28 mouse cellular contexts compared by ENCODE assay signal in the genomic region with DNA sequence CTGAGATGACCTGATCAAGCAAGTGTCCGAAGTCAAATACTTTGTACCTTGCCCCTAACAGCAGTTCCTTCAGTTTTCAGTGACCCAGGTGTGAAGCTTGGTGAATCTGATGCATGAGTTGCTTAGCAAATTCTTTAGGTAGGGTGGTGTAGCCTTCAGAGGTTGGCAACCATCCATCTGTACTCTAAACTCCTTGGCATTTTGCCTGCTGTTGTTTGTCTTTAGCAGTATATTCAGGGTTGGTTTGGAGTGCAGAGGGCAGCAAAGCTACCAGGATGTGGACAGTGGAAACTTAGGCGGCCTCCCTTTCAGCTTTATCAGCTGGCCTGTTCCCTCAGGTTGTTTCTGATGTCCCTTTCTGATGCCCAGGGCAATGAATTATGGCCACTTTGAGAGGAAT. TPM values are rescaled to one million over a fixed set of nuclear protein-coding genes. Genes with fewer than 3 reads are reported as not detected.
DNase-seq lines count a peak whose midpoint lies in the region; ATAC-seq and TF ChIP-seq lines count a peak whose summit lies in the region.
"Had no signal": no experiment of that assay in that cellular context is flagged by ENCODE, and none has a peak within 500 bp of the region (broad histone marks: within the 10 kb centered on the region; RNA-seq: fewer than 3 reads in every experiment).

No protein-coding gene starts in this region.

- TF ChIP-seq CTCF in left cerebral cortex, adult 2 months (IDR thresholded peaks at IDR 0.05): no peak

- no peaks in the 10 kb centered on the region for H3K36me3 ChIP-seq in kidney, embryonic 15.5 days
- H3K36me3 ChIP-seq: embryonic facial prominence, embryonic 12.5 days; forebrain, embryonic 12.5 days; heart, embryonic 15.5 days; hindbrain, embryonic 13.5 days had no signal

- H3K4me3 ChIP-seq in kidney, embryonic 15.5 days (replicated peaks): no peak overlapping the region
- no peak overlapping the region for H3K4me3 ChIP-seq in left cerebral cortex, adult 2 months
- H3K4me3 ChIP-seq: embryonic facial prominence, embryonic 12.5 days; forebrain, embryonic 12.5 days; heart, adult 2 months; heart, embryonic 15.5 days; hindbrain, embryonic 13.5 days had no signal

- peak; percentile 18 for DNase-seq in kidney, adult 11 months
- peak; percentile 5 for DNase-seq in kidney, adult 9 months
- peak; percentile 53 for DNase-seq in kidney, postnatal 10 days
- peak; percentile 40 for DNase-seq in large intestine, adult 2 months (ENCODE audit: low read depth, low spot score)
- DNase-seq in spleen, postnatal 36 days (ENCODE audit: low spot score in 2 of 2): no peak
- no peak for DNase-seq in left cerebral cortex, adult 2 months (ENCODE audit: extremely low spot score in 1 of 2, low spot score in 2 of 2)
- DNase-seq: adrenal gland, postnatal 14 days; cerebellum, adult 8-10 months; cerebellum, postnatal 14 days; embryo, embryonic 11 days; gastrocnemius, postnatal 14 days; heart, adult 2 months; heart, postnatal 14 days had no signal

- H3K9ac ChIP-seq in kidney, embryonic 15.5 days: no peak overlapping the region
- H3K9ac ChIP-seq: embryonic facial prominence, embryonic 12.5 days; forebrain, embryonic 12.5 days; heart, embryonic 15.5 days; hindbrain, embryonic 13.5 days had no signal

- ATAC-seq in kidney, embryonic 15.5 days (replicated peaks; ENCODE audit: low FRiP score): no peak
- ATAC-seq: activated CD4-positive, CD25-positive, alpha-beta regulatory T cell, adult 4 months; forebrain, embryonic 16.5 days; Patski had no signal

- H3K27me3 ChIP-seq in kidney, embryonic 15.5 days: no peaks in the 10 kb centered on the region
- H3K27me3 ChIP-seq: CH12.LX; embryonic facial prominence, embryonic 12.5 days; forebrain, embryonic 12.5 days; heart, embryonic 15.5 days; hindbrain, embryonic 13.5 days; Patski had no signal

- WGBS in kidney, embryonic 15.5 days: 72% methylated on average over 2 of the region's 2 CpGs
- WGBS in large intestine, adult 2 months: 26% methylated on average over 2 of the region's 2 CpGs

- no peaks in the 10 kb centered on the region for H3K4me1 ChIP-seq in kidney, embryonic 15.5 days
- H3K4me1 ChIP-seq: embryonic facial prominence, embryonic 12.5 days; forebrain, embryonic 12.5 days; heart, embryonic 15.5 days; hindbrain, embryonic 13.5 days had no signal

- intact Hi-C loops in left cerebral cortex, adult 2 months (cut with DNase I): no loop called here

- H3K9me3 ChIP-seq in kidney, embryonic 15.5 days (replicated peaks): no peaks in the 10 kb centered on the region
- H3K9me3 ChIP-seq: embryonic facial prominence, embryonic 12.5 days; forebrain, embryonic 12.5 days; heart, embryonic 15.5 days; hindbrain, embryonic 13.5 days had no signal

- H3K27ac ChIP-seq in kidney, embryonic 15.5 days: no peak overlapping the region
- no peak overlapping the region for H3K27ac ChIP-seq in left cerebral cortex, adult 2 months
- H3K27ac ChIP-seq: embryonic facial prominence, embryonic 12.5 days; forebrain, embryonic 12.5 days; heart, adult 2 months; heart, embryonic 15.5 days; hindbrain, embryonic 13.5 days had no signal

- no peak overlapping the region for H3K4me2 ChIP-seq in kidney, embryonic 15.5 days
- H3K4me2 ChIP-seq: embryonic facial prominence, embryonic 12.5 days; forebrain, embryonic 12.5 days; heart, embryonic 11.5 days; heart, embryonic 15.5 days; hindbrain, embryonic 13.5 days had no signal

RNA-seq across cellular contexts. Expression of a gene that starts 9.0 kb away (rescaled TPM):
- not detected in 2 replicates for polyA plus RNA-seq in kidney, embryonic 15.5 days (2015; fragmentation: Nextera tagmentation; extraction: Ambion mirVana)
- not detected in 2 replicates for polyA plus RNA-seq in large intestine, adult 2 months (2012; rRNA removed)
- not detected for total RNA-seq in left cerebral cortex, adult 2 months (2021)
- total RNA-seq: adrenal gland, adult 18-20 months; adrenal gland, postnatal 14 days; CH12.LX; common myeloid progenitor, adult 5-6 weeks; gastrocnemius, postnatal 14 days; heart, adult 2 months; heart, postnatal 14 days; hematopoietic stem cell, adult 5-6 weeks had no signal
- polyA plus RNA-seq: embryonic facial prominence, embryonic 12.5 days; forebrain, embryonic 12.5 days; forebrain, embryonic 16.5 days; frontal cortex, adult 2 months; gonadal fat pad, adult 2 months; heart, adult 2 months; heart, embryonic 11.5 days; heart, embryonic 15.5 days; hindbrain, embryonic 13.5 days; Patski had no signal

RNA-seq across cellular contexts. Expression of a gene that starts 25.6 kb away (rescaled TPM):
- not detected in 2 replicates for polyA plus RNA-seq in kidney, embryonic 15.5 days (2015; fragmentation: Nextera tagmentation; extraction: Ambion mirVana)
- polyA plus RNA-seq in large intestine, adult 2 months (2012; rRNA removed): not detected in 2 replicates
- not detected for total RNA-seq in left cerebral cortex, adult 2 months (2021)
- total RNA-seq: adrenal gland, adult 18-20 months; adrenal gland, postnatal 14 days; CH12.LX; common myeloid progenitor, adult 5-6 weeks; gastrocnemius, postnatal 14 days; heart, adult 2 months; heart, postnatal 14 days; hematopoietic stem cell, adult 5-6 weeks had no signal
- polyA plus RNA-seq: activated CD4-positive, CD25-positive, alpha-beta regulatory T cell, adult 4 months; embryonic facial prominence, embryonic 12.5 days; forebrain, embryonic 12.5 days; forebrain, embryonic 16.5 days; frontal cortex, adult 2 months; gonadal fat pad, adult 2 months; heart, adult 2 months; heart, embryonic 11.5 days; heart, embryonic 15.5 days; hindbrain, embryonic 13.5 days had no signal

RNA-seq across cellular contexts. Expression of a gene that starts 34.8 kb away (rescaled TPM):
- not detected in 2 replicates for polyA plus RNA-seq in kidney, embryonic 15.5 days (2015; fragmentation: Nextera tagmentation; extraction: Ambion mirVana)
- polyA plus RNA-seq in large intestine, adult 2 months (2012; rRNA removed): 0.02 TPM in 1 of 2 replicates, not detected in the other
- not detected for total RNA-seq in left cerebral cortex, adult 2 months (2021)
- total RNA-seq: adrenal gland, adult 18-20 months; adrenal gland, postnatal 14 days; CH12.LX; common myeloid progenitor, adult 5-6 weeks; gastrocnemius, postnatal 14 days; heart, adult 2 months; heart, postnatal 14 days; hematopoietic stem cell, adult 5-6 weeks had no signal
- polyA plus RNA-seq: embryonic facial prominence, embryonic 12.5 days; forebrain, embryonic 12.5 days; forebrain, embryonic 16.5 days; frontal cortex, adult 2 months; gonadal fat pad, adult 2 months; heart, adult 2 months; heart, embryonic 11.5 days; heart, embryonic 15.5 days; hindbrain, embryonic 13.5 days; Patski had no signal

RNA-seq across cellular contexts. Expression of a gene that starts 45.0 kb away (rescaled TPM):
- not detected in 2 replicates for polyA plus RNA-seq in kidney, embryonic 15.5 days (2015; fragmentation: Nextera tagmentation; extraction: Ambion mirVana)
- polyA plus RNA-seq in large intestine, adult 2 months (2012; rRNA removed): not detected in 2 replicates
- total RNA-seq in left cerebral cortex, adult 2 months (2021): not detected
- total RNA-seq: adrenal gland, adult 18-20 months; adrenal gland, postnatal 14 days; CH12.LX; common myeloid progenitor, adult 5-6 weeks; gastrocnemius, postnatal 14 days; heart, adult 2 months; heart, postnatal 14 days; hematopoietic stem cell, adult 5-6 weeks had no signal
- polyA plus RNA-seq: activated CD4-positive, CD25-positive, alpha-beta regulatory T cell, adult 4 months; embryonic facial prominence, embryonic 12.5 days; forebrain, embryonic 12.5 days; forebrain, embryonic 16.5 days; frontal cortex, adult 2 months; gonadal fat pad, adult 2 months; heart, adult 2 months; heart, embryonic 11.5 days; heart, embryonic 15.5 days; hindbrain, embryonic 13.5 days; Patski had no signal

Comparison
In these comparisons a context has a peak if more than half of its experiments do, and no peak if none do; other contexts are left out.
1. DNase-seq: peak in kidney, adult 11 months (single experiment), kidney, adult 9 months (single experiment), kidney, postnatal 10 days (single experiment) and large intestine, adult 2 months (single experiment); none in spleen, postnatal 36 days (0 of 2) and left cerebral cortex, adult 2 months (0 of 2).